In the genomic region with DNA sequence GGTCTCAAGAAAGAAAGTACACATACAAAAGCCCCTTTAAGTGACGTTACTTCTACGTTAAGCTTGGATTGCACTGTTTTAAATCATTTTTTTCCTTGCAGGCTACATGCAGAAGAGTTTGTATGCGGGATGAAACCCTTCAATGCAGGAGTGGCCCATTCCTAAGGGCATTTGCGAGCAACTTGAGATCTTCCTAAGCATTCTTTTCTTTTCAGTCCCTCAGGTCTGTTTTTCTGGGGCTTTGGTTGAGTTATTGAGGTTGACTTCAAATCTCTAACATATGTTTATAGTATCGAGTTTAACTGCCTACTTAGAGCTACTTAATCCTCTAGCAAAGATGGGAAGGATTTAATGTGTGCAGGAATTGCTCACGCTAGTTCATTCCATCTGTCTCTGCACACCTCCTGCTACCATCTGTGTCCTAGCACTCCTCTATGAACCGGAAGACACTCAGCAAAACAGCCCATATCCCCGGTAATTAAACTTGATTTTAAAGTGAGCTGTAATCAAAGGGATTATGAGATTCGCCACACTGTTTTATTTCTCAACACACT, we compare ENCODE assay signal across 30 mouse cellular contexts.
DNase-seq lines count a peak whose midpoint lies in the region; ATAC-seq lines count a peak whose summit lies in the region.
"Had no signal": no experiment of that assay in that cellular context is flagged by ENCODE, and none has a peak within 500 bp of the region (broad histone marks: within the 10 kb centered on the region; RNA-seq: fewer than 3 reads in every experiment).

No protein-coding gene starts in this region.

- WGBS in embryonic facial prominence, embryonic 12.5 days, result 27% methylated on average over 9 of the region's 9 CpGs
- 22% methylated on average over 9 of the region's 9 CpGs for WGBS in limb, embryonic 13.5 days

- no peak overlapping the region for H3K27ac ChIP-seq in embryonic facial prominence, embryonic 12.5 days
- H3K27ac ChIP-seq in limb, embryonic 13.5 days, result no peak overlapping the region
- H3K27ac ChIP-seq: forebrain, embryonic 15.5 days; hindbrain, embryonic 15.5 days; intestine, embryonic 15.5 days; liver, embryonic 12.5 days; macrophage; midbrain, embryonic 13.5 days; neural tube, embryonic 15.5 days had no signal

- no peak overlapping the region for H3K4me2 ChIP-seq in embryonic facial prominence, embryonic 12.5 days (replicated peaks)
- H3K4me2 ChIP-seq in limb, embryonic 13.5 days (replicated peaks), result no peak overlapping the region
- H3K4me2 ChIP-seq: forebrain, embryonic 15.5 days; heart, embryonic 11.5 days; hindbrain, embryonic 15.5 days; intestine, embryonic 15.5 days; liver, embryonic 12.5 days; midbrain, embryonic 13.5 days; neural tube, embryonic 15.5 days had no signal

- H3K9ac ChIP-seq in embryonic facial prominence, embryonic 12.5 days, result no peak overlapping the region
- H3K9ac ChIP-seq in limb, embryonic 13.5 days, result no peak overlapping the region
- H3K9ac ChIP-seq: forebrain, embryonic 15.5 days; hindbrain, embryonic 15.5 days; intestine, embryonic 15.5 days; liver, embryonic 12.5 days; midbrain, embryonic 13.5 days; neural tube, embryonic 15.5 days had no signal

- peaks cover 16% of the 10 kb centered on the region; the same call in 1 of the 2 replicates for H3K4me1 ChIP-seq in embryonic facial prominence, embryonic 12.5 days
- H3K4me1 ChIP-seq in limb, embryonic 13.5 days, result peaks cover 27% of the 10 kb centered on the region
- H3K4me1 ChIP-seq: forebrain, embryonic 15.5 days; hindbrain, embryonic 15.5 days; liver, embryonic 12.5 days had no signal

- H3K4me3 ChIP-seq in embryonic facial prominence, embryonic 12.5 days, result no peak overlapping the region
- H3K4me3 ChIP-seq in limb, embryonic 13.5 days, result no peak overlapping the region
- H3K4me3 ChIP-seq: forebrain, embryonic 15.5 days; hindbrain, embryonic 15.5 days; intestine, embryonic 15.5 days; liver, embryonic 12.5 days; midbrain, embryonic 13.5 days; neural tube, embryonic 15.5 days had no signal

- peak; percentile 76; the same call in 1 of the 2 replicates for ATAC-seq in embryonic facial prominence, embryonic 12.5 days (ENCODE audit: insufficient number of reproducible peaks, insufficient read depth, low FRiP score, low TSS enrichment)
- ATAC-seq in limb, embryonic 13.5 days (ENCODE audit: low FRiP score, low read depth), result peak; percentile 77; the same call in 1 of the 2 replicates
- ATAC-seq: forebrain, embryonic 15.5 days; intestine, embryonic 15.5 days; liver, embryonic 12.5 days; midbrain, embryonic 13.5 days had no signal

- peak; percentile 48 for DNase-seq in heart, adult 11 months
- no peak for DNase-seq in heart, postnatal 4 days
- DNase-seq in brain, adult 2 months (ENCODE audit: low read depth, low spot score), result peak; percentile 19
- DNase-seq in adrenal gland, adult 8-10 months, result no peak
- DNase-seq in gastrocnemius, postnatal 14 days, result no peak
- DNase-seq: adrenal gland, postnatal 36 days; B cell, adult 2 months; cerebellum, adult 2 months; cerebellum, postnatal 14 days; gastrocnemius, postnatal 25 days; heart, adult 18-20 months; heart, postnatal 36 days; kidney, adult 2 months; kidney, postnatal 36 days; layer of hippocampus, postnatal 36 days; lung, adult 18-20 months; lung, postnatal 10 days; retina, postnatal 1 day; right cerebral cortex, postnatal 14 days; thymus, postnatal 14 days had no signal

- intact Hi-C loops in gastrocnemius, postnatal 14 days (cut with DNase I; ENCODE audit: low total_unique reads), result no loop called here

- H3K36me3 ChIP-seq in embryonic facial prominence, embryonic 12.5 days, result no peaks in the 10 kb centered on the region
- no peaks in the 10 kb centered on the region for H3K36me3 ChIP-seq in limb, embryonic 13.5 days
- H3K36me3 ChIP-seq: forebrain, embryonic 15.5 days; hindbrain, embryonic 15.5 days; intestine, embryonic 15.5 days; liver, embryonic 12.5 days; midbrain, embryonic 13.5 days; neural tube, embryonic 15.5 days had no signal

- no peaks in the 10 kb centered on the region for H3K27me3 ChIP-seq in embryonic facial prominence, embryonic 12.5 days
- no peaks in the 10 kb centered on the region for H3K27me3 ChIP-seq in limb, embryonic 13.5 days
- H3K27me3 ChIP-seq: forebrain, embryonic 15.5 days; hindbrain, embryonic 15.5 days; intestine, embryonic 15.5 days; liver, embryonic 12.5 days; midbrain, embryonic 13.5 days; neural tube, embryonic 15.5 days had no signal

- H3K9me3 ChIP-seq in embryonic facial prominence, embryonic 12.5 days, result no peaks in the 10 kb centered on the region
- no peaks in the 10 kb centered on the region for H3K9me3 ChIP-seq in limb, embryonic 13.5 days
- H3K9me3 ChIP-seq: forebrain, embryonic 15.5 days; hindbrain, embryonic 15.5 days; intestine, embryonic 15.5 days; liver, embryonic 12.5 days; midbrain, embryonic 13.5 days; neural tube, embryonic 15.5 days had no signal

Comparison
In these comparisons a context has a peak if more than half of its experiments do, and no peak if none do; other contexts are left out.
1. DNase-seq: peak in heart, adult 11 months (single experiment) and brain, adult 2 months (single experiment); none in heart, postnatal 4 days (single experiment), adrenal gland, adult 8-10 months (single experiment) and gastrocnemius, postnatal 14 days (single experiment).